Mouse (Mus musculus): ENCODE results near the gene Brdt.

DNA sequence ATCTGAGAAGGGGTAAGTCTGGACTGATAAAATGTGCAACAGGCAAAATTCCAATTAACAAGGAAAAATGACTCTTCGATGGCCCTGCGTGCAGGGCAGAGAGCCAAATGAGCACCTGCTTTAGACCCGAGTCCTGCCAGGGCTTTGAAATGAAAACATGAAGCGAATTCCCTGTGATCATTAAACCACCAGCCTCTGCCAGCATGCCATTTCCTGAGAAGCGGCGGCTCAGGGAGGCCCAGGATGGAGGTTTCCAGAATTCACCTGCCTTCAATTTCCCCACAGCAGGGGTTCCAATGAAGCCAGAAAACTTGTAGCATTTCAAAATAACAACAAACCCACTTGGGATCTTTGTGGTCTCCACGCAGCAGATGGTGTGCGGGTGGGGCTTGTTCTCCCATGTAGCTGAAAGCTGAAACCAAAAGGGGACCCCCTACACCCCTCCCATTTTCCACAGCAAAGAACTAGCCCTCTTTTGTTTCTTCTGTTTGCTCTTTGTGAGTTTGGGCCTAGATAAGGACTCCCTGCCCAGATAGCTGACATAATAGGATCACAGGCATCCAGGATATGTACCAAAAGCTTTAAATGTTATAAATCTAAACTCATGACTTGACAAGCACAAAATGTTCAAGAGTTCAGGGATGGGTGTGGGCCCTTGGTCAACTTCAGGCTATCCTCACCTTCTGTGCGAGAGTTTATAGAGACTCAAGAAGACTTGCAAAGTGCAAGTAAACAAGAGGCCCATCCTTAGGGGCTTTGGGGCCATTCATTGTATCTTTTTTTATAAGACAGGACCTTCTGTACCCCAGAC lies 34.2 kb upstream of the Brdt start:
- TF ChIP-seq CTCF (IDR thresholded peaks at IDR 0.05), result no peak
- TF ChIP-seq POLR2A (IDR thresholded peaks at IDR 0.05; ENCODE audit: insufficient read depth, low read depth, low read length), result no peak

Data from heart, adult 2 months (tissue).